Mouse (Mus musculus): ENCODE measurements at regions not wholly inside any gene's neighbourhood (a gene's known extent, or its start where the extent isn't known, plus 50 kb on each side); places are given as distances from the start of the nearest gene placed in this dataset.

GRCm38 (mm10) chr13:60340068-60340467 lies 162.9 kb upstream of the Gas1 start:
- TF ChIP-seq CTCF (IDR thresholded peaks at IDR 0.05; ENCODE audit: low read depth, low read length) (no peak), POLR2A (IDR thresholded peaks at IDR 0.05; ENCODE audit: extremely low read depth, insufficient read depth, low read length) (no peak)

Measured in liver, adult 2 months (tissue).